Mouse (Mus musculus) leukemia stem cell, adult 10-12 weeks (primary cell): ENCODE data around the gene Aamp. TPM values are rescaled to one million over a fixed set of nuclear protein-coding genes. Genes with fewer than 3 reads are reported as not detected.

ENCODE experiments used
- polyA plus RNA-seq: library from polyadenylated mRNA; stranded (reverse); fragments of >175 nt; gene quantifications from 2 replicates; pipeline ENCODE4 v1.2.3, GENCODE M21; 2012; ENCODE audit warnings: low replicate concordance

The Aamp gene
- polyA plus RNA-seq: 128 and 183 TPM in 2 replicates

GRCm38 (mm10) chr1:74284543-74285160 is at the start of gene Aamp, which contains the start of gene Pnkd:
Gene Aamp (minus strand): TSS chr1:74284738.
Gene Pnkd (plus strand): TSS chr1:74284930.

DNA sequence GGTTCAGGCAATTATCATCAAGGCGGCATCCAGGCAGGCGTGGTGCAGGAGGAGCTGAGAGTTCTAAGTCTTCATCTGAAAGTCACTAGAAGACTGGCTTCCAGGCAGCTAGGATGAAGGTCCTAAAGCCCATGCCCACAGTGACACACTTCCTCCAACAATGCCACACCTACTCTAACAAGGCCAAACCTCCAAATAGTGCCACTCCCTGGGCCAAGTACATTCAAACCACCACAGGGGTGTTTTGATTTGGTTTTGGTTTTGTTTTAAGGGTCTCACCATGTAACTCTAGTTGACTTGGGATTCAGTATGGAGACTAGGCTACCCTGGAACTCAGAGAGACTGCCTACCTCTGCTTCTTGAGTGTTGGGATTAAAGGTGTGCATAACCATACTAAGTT is 21.0 kb upstream of the Aamp start, which contains the start of gene Tmbim1:
Gene Tmbim1 (minus strand): TSS at position 101 of the 400 bp plus-strand sequence.

DNA sequence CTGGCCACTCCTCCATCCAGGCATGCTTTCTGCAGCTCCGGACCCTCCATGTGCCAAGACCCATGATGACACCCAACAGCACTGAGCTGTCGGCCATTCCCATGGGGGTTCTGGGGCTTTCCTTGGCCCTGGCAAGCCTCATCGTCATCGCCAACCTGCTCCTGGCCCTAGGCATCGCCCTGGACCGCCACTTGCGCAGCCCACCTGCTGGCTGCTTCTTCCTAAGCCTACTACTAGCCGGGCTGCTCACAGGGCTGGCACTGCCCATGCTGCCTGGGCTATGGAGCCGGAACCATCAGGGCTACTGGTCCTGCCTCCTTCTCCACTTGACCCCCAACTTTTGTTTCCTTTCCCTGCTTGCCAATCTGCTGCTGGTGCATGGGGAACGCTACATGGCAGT is 6.0 kb downstream of the Aamp start, which contains the start of gene Gpbar1:
Gene Gpbar1 (plus strand): TSS at position 13 of the 400 bp plus-strand sequence.

GRCm38 (mm10) chr1:74235938-74236589 is 48.5 kb downstream of the Aamp start, which contains the start of gene Arpc2:
Gene Arpc2 (plus strand): TSS chr1:74236084.

Other genes with a start within 250 kb of the Aamp start
- gene Tns1, start 160.3 kb downstream of the Aamp start, polyA plus RNA-seq: 43.8 and 60.2 TPM in 2 replicates
- gene Rufy4, start 159.2 kb downstream of the Aamp start, polyA plus RNA-seq: not detected in 2 replicates
- 0.41 and 0.65 TPM in 2 replicates for gene Cxcr2, start 130.7 kb downstream of the Aamp start, polyA plus RNA-seq
- gene Cxcr1, start 90.1 kb downstream of the Aamp start, polyA plus RNA-seq: not detected in 2 replicates
- 420 and 983 TPM in 2 replicates for gene Arpc2, start 48.7 kb downstream of the Aamp start, polyA plus RNA-seq
- not detected in 2 replicates for gene Gpbar1, start 6.2 kb downstream of the Aamp start, polyA plus RNA-seq
- 42.6 and 93.9 TPM in 2 replicates for gene Pnkd, start 192 bp upstream of the Aamp start, polyA plus RNA-seq
- gene Tmbim1, start 20.9 kb upstream of the Aamp start, polyA plus RNA-seq: 140 and 267 TPM in 2 replicates
- 0.09 TPM in 1 of 2 replicates, not detected in the other for gene Catip, start 77.4 kb upstream of the Aamp start, polyA plus RNA-seq
- 46.8 and 89.8 TPM in 2 replicates for gene Slc11a1, start 90.5 kb upstream of the Aamp start, polyA plus RNA-seq
- gene Ctdsp1, start 106.8 kb upstream of the Aamp start, polyA plus RNA-seq: 209 and 292 TPM in 2 replicates
- gene Vil1, start 124.6 kb upstream of the Aamp start, polyA plus RNA-seq: not detected in 2 replicates
- 6.6 and 23.7 TPM in 2 replicates for gene Cnot9, start 221.3 kb upstream of the Aamp start, polyA plus RNA-seq